Mouse (Mus musculus) adrenal gland, adult 8-10 months (tissue): ENCODE measurements around the gene Ppfia4. TPM values are rescaled to one million over a fixed set of nuclear protein-coding genes. Genes with fewer than 3 reads are reported as not detected.
A peak's percentile ranks its signal among the peaks of the same experiment; 100 is the strongest.

Source experiments
- DNase-seq: peaks from one replicate; pipeline ENCODE4 v3.0.0; 2022
- total RNA-seq, 4 experiments: library from RNA; stranded (reverse); gene quantifications; 2 replicates each; pipeline ENCODE4 v1.2.4; 2022

Ppfia4 gene
- total RNA-seq, 4 experiments from 2014 or later = 1.6 to 2.6 (median 2.0) TPM

DNA sequence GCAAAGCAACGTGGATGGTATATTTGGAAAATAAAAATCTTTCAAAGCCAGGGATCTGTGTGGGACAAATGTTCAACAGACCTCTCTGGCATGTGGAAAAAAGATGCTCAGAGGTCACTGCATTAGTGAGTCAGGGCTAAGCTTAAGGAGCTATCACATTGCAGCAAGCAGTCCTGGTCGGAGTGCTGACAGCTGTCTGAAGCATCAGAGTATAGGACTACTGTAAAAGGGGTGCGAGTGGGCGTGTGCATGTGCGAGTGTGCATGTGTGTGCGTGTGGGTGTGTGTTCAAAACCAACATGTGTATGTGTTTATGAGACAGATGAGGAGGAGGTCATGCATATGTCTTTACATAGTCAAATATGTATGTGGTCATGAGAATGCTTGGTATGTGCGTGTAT, 6.4 kb upstream of the Ppfia4 start:
- DNase-seq = no peak

DNA sequence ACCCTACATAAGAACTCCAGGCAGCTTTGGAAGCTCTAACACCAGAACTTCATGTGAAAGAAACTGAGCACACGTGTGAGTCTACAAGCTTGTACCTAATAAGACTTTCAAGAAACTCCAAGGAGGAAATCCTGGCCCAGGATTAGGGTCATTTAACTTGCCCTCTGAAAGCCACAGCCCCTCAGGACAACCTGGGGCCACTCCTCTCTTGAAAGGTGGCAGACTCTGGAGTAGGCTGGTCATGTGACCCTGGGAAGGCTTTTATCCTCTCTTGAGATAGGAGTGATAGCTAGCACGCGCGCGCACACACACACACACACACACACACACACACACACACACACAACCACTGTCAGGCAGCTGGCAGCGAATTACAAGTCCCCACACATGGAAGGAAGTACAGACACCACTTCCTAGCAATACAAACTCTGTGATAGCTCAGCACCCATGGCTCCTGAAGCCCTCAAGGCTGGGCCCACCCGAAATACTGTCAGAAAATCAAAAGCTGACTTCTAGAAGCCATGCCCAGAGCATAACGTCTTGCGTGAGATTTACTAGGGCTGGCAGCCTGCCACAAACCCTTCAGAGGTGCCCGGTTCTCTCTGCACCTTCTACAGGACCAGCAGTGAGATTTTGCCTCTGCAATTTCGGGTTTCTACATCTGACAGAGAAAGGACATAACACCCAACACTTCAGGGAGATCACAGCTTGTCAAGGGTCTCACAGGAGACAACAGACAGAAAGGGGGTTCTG, 4.4 kb upstream of the Ppfia4 start:
- no peak for DNase-seq

DNA sequence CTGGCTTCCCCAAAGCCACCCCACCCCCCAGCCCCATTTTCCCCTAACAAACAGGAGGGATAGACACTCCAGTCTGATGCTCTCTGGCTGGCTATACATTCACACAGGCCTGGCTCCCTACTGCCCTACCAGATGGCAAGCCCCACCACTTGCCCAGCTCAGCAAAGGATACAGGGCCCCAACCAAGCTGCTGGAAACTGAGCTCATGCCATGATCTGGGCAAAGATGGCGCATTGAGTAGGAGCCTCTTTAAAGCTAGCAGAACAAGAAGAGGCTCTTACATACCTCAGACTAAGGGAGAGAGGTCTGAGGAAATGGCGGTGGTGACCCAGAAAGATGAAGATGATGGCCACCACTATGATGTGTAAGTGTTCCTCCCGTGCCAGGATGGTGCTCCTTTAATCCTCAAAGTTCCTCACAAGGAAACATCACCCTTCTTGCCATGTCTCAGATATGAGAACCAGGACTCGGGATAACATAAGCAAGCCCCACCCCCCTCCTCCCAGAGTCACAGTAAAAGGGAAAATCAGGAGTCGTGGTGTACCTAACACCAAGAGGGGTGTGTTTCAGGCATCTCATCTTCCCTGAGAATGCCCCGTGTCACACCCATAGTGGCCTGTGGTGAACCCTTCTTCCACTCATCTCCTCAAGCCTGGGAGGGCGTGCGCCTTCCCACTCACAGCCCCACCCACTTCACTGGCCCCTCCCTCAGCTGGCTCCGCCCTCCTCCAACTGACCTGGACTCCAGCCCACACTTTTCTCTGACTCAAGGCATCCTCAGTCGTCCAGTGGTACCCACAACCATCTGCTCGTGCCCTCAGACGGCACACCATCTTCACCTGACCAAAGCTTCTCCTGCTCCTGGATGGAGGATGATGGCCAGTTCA, 3.4 kb upstream of the Ppfia4 start:
- no peak for DNase-seq

GRCm38 (mm10) chr1:134335211-134335923, 2.6 kb upstream of the Ppfia4 start:
- DNase-seq = no peak

GRCm38 (mm10) chr1:134334111-134334827, 1.5 kb upstream of the Ppfia4 start:
- DNase-seq = no peak

- DNase-seq = no peak
Measured at GRCm38 (mm10) chr1:134333371-134334110, 813 bp upstream of the Ppfia4 start.

GRCm38 (mm10) chr1:134331879-134332635, 671 bp downstream of the Ppfia4 start:
- DNase-seq = peak; percentile 41

DNA sequence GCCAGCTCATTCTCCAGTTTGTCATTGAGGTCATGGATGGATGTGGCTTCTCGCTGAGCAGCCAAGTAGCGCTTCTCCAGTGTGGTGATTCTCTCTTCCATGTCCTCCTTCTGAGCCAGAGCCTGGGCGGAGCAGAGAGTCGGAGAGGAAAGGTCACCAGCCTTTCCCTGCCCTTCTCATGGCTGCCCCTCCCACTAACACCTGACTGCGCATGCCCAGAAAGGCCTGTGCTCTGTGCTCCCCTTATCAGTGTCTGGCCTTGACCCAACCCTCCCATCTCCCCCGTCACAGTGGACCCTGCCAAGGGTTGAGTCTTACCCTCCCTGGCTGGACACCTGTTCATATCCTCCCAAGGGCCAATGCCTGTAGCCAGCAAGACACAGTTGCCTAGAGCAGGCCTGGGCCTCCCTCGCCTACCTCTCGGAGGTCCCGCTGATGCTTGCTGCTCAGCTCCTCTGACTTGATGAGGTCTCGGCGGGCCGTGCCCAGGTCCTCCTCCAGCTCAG, 5.8 kb downstream of the Ppfia4 start:
- no peak for DNase-seq

GRCm38 (mm10) chr1:134322591-134322990, 10.1 kb downstream of the Ppfia4 start:
- no peak for DNase-seq

DNA sequence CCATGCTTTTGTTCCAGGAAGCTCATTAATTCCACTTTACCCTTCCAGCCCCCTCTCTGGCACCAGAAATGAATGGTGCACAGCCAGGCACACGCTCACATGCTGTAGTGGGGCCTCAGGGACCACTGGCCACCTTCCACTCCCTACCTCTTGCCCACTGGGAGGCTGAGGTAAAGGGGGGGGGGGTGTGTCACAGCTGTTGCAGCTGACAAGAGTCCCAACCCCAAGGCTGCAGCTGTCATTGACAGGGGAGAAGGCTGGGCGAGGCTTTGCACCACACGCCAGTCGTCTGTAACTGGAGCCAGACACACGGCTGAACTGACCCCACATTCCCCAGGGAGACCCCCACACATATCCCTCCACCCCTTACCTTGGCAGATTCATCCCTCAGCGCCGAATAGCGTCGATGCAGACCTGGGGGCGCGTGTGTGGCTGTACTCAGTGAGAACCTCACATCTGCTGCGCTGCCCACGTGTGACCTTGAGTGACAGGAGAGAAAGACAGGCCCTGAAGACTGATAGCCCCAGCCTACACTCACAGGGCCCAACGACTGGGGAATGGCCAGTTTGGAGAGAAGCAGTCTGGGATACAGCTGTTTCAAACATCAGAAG, 11.9 kb downstream of the Ppfia4 start:
- no peak for DNase-seq

DNA sequence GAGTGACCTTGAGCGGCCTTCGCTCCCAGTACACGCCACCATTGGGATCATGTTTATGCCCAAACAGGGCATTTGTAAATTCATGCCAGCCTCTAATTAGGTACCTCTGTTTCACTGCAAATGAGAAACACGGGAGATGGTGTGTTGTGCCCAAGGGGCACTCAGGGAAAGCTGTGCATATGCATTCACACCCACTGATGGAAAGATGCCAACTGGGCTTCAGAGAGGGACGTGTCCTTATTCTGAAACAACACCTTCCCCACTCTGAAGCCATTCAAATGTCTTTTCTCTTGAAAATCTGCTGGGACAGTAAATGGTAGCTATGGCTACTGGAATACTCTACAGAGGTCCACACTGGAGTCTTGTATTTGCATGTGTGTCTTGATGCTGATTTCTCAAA, 14.5 kb downstream of the Ppfia4 start:
- no peak for DNase-seq

- no peak for DNase-seq
Measured at GRCm38 (mm10) chr1:134316361-134316760, 16.4 kb downstream of the Ppfia4 start.

DNA sequence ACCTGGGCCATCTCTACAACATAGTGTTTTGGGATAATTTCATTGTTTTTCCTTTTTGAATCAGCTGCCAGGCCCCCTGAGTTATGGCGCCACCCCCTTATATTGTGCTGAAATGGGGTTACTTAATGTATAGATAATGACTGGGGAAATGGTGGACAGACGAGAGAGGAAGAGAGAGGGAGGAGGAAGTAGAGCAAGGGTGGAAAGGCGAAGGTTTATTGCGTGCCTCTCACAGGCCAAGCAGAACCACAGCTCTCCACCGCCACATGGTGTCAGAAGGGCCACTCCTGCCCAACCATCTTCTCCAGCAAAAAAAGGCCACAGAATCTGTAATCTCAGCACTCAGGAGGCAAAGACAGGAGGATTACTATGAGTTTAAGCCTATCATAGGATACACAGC, 17.5 kb downstream of the Ppfia4 start:
- DNase-seq = no peak

DNA sequence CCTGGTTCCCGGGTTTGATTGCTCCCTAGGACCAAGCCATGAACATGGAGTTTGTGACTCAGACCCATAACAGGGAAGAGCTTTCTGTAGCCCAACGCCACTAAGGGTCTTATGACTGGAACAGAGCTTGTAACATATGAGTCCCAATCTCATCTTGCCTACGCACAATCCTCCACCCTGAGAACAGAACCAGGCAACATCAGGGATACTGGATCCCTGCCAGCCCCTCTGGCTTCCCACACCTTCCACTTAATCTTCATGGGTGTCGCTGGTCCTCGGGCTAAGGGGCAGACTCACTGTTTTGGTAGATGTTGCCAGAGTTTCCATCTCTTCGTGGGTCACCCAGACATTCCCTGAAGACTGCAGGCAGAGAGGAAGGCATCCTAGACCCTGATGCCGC, 21.0 kb downstream of the Ppfia4 start:
- no peak for DNase-seq

DNA sequence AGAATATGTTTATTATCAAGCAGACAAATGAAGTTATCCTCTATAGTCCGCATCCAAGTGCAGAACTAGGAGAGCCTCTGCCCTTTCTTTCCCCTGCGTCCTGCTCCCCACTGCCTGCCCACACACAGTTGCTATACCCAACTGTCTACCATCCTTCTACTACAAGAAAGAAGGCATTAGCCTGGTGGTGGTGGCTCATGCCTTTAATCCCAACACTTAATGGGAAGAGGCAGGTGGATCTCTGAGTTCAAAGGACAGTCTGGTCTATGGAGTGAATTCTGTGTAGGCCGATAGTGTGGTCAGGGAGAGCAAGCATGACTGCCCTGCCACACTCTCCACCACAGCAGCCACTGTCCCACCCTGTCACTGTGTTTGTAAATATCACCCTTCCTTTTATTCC, 22.0 kb downstream of the Ppfia4 start:
- DNase-seq = no peak

DNA sequence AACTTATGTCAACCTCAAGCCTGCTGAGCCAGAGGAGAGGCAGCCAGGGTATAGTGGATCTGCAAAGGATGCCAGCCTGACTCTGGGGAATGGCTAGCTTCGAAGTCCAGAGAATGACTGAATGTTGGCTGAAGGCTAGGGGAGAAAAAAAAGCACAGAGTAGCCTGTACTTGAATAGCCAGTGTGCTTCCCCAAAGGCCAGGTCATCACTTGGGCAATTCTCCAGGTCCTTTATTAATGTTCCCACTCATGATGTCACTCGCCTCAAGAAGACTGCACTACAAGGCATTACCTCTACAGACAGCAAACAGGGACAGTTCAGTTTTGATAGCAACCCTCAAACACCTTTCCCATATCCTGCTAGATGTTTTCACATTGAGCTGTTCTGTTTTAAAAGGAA, 22.4 kb downstream of the Ppfia4 start:
- no peak for DNase-seq

DNA sequence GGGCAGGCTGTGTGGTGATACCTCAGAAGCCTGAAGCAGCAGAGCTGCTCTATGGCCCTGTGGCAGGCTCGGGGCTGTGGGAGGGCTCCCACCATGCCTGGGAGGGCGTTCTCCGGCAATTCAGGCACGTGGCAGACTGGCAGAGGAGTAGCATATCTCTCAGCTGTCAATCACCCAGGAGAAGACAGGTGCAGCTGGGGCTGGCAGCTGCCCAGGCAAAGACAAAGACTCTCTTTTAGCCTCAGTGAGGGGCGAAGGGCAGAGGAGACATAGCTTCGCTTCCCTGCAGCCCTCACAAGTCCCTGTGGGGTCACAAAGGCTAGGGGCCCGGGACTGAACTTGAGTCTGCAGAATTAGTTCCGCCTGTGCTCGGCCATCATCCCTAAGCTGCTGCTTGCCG, 25.3 kb downstream of the Ppfia4 start:
- no peak for DNase-seq

DNA sequence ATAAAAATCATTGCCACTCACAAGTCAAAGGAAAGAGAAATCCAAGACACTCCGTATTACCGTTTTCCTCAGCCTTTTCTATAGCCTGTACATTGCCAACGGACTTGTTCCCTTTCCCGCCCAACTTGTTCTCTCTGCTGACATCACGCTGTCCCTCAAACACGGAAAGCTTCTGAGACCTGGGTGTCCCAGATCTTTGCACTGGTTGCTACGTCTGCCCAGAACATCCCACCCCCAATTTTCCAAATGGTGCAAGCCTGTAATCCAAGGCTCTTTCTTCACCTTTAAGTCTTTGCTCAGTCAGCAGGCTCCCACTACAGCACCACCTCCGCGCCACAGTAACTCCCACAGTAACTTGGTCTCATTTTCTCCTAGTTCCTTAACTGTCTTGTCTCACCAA, 27.8 kb downstream of the Ppfia4 start:
- DNase-seq = no peak

DNA sequence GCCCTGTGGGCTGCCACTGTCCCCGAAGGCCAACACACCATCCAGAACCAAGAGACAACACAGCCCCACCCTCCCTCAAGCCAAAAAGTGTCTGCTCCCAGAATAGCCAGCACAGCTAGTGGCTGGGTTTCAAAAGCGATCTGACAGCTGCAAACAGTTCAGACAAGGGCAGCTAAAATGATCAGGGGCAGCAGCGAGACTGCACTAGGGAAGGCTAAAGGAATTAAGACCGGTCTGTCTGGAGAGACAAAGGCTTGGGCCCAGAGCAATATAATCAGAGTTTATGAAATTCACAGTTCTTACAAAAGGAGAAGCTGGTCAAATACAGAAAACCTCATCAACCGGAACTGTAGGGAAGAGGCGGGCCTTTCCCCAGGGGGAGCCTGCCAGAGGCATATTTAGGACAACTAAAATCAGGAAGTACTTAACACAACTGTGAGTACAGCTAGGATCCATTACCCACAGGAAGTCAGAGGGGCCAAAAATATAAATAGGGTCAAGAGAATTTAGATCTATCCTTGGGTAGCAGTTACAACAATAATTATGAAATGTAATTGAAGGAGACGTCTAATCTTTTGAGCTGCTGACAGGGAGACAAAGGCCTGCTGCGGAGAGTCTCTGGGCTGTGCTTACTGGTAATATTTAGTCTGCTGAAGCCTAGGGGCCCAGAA, 30.0 kb downstream of the Ppfia4 start:
- no peak for DNase-seq
